Mouse (Mus musculus): ENCODE measurements at regions not wholly inside any gene's neighbourhood (a gene's known extent, or its start where the extent isn't known, plus 50 kb on each side); places are given as distances from the start of the nearest gene placed in this dataset.

DNA sequence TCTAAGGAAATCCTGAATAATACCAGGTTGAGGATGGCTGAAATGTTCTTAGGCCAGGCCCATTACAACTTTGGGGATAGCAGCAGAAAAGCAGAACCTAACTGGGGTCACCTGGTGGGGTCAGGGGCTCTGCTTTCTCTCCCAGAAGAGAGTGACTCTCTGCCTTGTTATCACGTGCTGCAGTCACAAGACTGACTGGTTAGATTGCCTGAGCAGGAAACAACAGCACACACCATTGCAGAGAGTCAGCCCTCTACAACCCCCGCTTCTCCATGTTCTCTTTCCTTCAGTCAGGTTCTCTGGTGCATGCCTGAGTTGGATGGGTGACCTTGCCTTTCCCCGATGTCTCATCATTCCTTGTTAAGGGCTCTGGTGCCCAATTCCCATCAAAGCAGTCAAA lies 91.2 kb upstream of the Hsd17b12 start:
- H3K9ac ChIP-seq: no peak overlapping the region

DNA sequence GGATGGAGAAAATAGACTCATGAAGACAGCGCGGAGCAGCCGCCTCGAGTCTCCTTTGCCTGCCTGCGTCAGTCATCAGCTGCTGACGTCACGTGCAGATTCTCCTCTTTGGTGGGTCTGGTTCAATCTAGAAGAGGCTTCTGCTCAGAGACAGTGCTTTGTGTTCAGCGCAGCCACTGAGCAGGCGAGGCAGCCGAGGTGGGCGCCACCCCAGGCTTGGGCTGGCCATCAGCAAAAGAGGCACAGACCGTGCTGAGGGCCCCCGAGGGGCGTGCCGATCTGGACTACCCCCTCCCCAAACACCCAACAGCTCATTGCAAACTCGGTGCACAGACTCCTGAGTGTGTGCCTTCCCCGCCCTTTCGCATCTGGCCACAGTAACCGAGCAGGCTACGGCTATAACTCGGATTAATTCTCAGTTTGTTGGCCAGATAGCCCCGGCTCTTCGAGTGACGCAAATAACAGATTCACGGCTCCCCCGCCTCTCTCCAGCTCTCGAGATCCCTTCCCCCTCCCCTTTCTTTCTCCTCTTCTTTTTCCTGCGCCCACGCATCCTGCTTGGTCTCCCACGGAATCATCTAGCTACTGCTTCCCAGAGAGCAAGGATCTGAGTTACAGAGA lies 89.2 kb upstream of the Hsd17b12 start:
- 0 out of 2 replicates have a peak, but pooled peaks have one; percentile 2 for TF ChIP-seq CTCF (IDR thresholded peaks at IDR 0.05; ENCODE audit: low read depth)
- no peaks in the 10 kb centered on the region for H3K9me3 ChIP-seq (ENCODE audit: low read length)
- H3K4me1 ChIP-seq (ENCODE audit: insufficient read depth): peaks cover 13% of the 10 kb centered on the region
- peak overlapping the region; percentile 59 for H3K4me3 ChIP-seq (ENCODE audit: low read depth, low read length)
- H3K27me3 ChIP-seq (ENCODE audit: insufficient read depth, low read length): peaks cover 29% of the 10 kb centered on the region
- peak; percentile 88 for ATAC-seq
- 1% methylated on average over 30 of the region's 30 CpGs for WGBS
- H3K4me2 ChIP-seq (ENCODE audit: low read depth): peak overlapping the region; percentile 84
- H3K9ac ChIP-seq: peak overlapping the region; percentile 69
- peak overlapping the region; percentile 90 for H3K27ac ChIP-seq (ENCODE audit: low read depth, low read length)
- H3K36me3 ChIP-seq (ENCODE audit: insufficient read depth): no peaks in the 10 kb centered on the region
- DNase-seq: peak; percentile 92

More for the DNA sequence above, 91.2 kb upstream of the Hsd17b12 start:
- Histone ChIP-seq H3K9me3 (ENCODE audit: low read length) (no peaks in the 10 kb centered on the region), H3K4me3 (ENCODE audit: low read depth, low read length) (no peak overlapping the region), H3K27me3 (ENCODE audit: insufficient read depth, low read length) (peaks cover 12% of the 10 kb centered on the region; the same call in 1 of the 2 replicates), H3K4me2 (ENCODE audit: low read depth) (no peak overlapping the region), H3K27ac (ENCODE audit: low read depth, low read length) (no peak overlapping the region), H3K4me1 (ENCODE audit: insufficient read depth) (peaks cover 13% of the 10 kb centered on the region), H3K36me3 (ENCODE audit: insufficient read depth) (no peaks in the 10 kb centered on the region)
- DNase-seq: no peak
- ATAC-seq: no peak
- WGBS: 78% methylated on average over 3 of the region's 3 CpGs
- no peak for TF ChIP-seq CTCF (IDR thresholded peaks at IDR 0.05; ENCODE audit: low read depth)

DNA sequence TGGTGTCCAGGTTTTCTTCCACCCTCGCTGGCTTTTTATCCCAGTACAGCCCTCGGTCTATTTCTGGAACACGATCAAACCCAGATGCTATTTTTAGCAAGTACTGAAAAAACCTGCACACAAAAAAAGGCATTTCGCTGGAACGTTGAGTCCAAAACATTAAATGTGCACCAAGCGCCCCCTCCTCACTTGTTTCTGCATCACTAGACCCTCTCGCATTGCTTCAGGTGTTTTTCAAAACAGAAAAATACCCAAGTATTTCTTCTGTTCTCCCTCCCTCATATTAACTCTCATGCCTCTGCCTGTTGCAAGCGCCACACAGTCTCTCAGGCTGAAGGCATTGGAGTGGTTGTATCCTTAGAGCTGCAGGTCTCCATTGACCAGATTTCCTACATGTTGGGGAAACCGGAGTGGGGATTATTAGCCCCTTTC lies 88.4 kb upstream of the Hsd17b12 start:
- peak overlapping the region; percentile 59 for H3K4me3 ChIP-seq (ENCODE audit: low read depth, low read length)
- peak overlapping the region; percentile 90 for H3K27ac ChIP-seq (ENCODE audit: low read depth, low read length)
- H3K9me3 ChIP-seq (ENCODE audit: low read length): no peaks in the 10 kb centered on the region
- peak overlapping the region; percentile 69 for H3K9ac ChIP-seq
- no peak for DNase-seq
- 14% methylated on average over 9 of the region's 9 CpGs for WGBS
- no peak for TF ChIP-seq CTCF (IDR thresholded peaks at IDR 0.05; ENCODE audit: low read depth)
- peaks cover 29% of the 10 kb centered on the region for H3K27me3 ChIP-seq (ENCODE audit: insufficient read depth, low read length)
- peak overlapping the region; percentile 84 for H3K4me2 ChIP-seq (ENCODE audit: low read depth)
- no peaks in the 10 kb centered on the region for H3K36me3 ChIP-seq (ENCODE audit: insufficient read depth)
- no peak for ATAC-seq
- H3K4me1 ChIP-seq (ENCODE audit: insufficient read depth): peaks cover 13% of the 10 kb centered on the region

DNA sequence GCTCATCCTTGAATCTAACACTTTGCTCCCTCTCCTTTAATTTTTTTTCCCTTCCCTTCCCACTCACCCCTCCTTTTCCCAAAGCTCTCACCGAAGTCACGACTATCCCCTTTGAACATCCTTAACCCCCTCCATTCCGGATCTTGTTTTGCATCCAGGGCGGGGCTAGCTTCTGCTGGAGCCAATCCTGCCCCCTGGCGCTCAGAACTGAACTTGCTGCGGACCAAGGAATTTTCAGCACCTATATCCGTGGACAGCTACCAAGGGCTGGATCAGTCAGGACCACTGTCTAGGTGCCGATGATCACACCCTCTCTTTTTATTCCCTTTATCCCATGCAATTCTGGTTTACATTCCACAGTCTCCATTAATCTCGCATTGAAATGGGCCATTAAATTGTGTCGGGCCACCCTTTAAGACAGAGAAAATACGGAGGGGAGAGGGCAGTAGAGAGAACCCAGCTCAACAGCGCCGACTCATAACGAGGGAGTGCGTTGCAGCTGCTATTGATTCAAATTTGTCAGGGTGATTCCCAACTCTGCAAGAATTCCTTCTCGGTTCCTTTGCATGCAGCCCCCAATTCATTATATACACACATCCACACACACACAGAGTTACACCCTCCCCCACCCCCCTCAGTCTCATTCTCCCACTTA lies 87.7 kb upstream of the Hsd17b12 start:
- Histone ChIP-seq H3K4me3 (ENCODE audit: low read depth, low read length) (peak overlapping the region; percentile 59), H3K9ac (peak overlapping the region; percentile 69), H3K36me3 (ENCODE audit: insufficient read depth) (no peaks in the 10 kb centered on the region), H3K4me1 (ENCODE audit: insufficient read depth) (peaks cover 14% of the 10 kb centered on the region), H3K27ac (ENCODE audit: low read depth, low read length) (peak overlapping the region; percentile 90), H3K27me3 (ENCODE audit: insufficient read depth, low read length) (peaks cover 31% of the 10 kb centered on the region), H3K4me2 (ENCODE audit: low read depth) (peak overlapping the region; percentile 84), H3K9me3 (ENCODE audit: low read length) (no peaks in the 10 kb centered on the region)
- WGBS: under 1% methylated on average over 16 of the region's 16 CpGs
- peak; percentile 79 for TF ChIP-seq CTCF (IDR thresholded peaks at IDR 0.05; ENCODE audit: low read depth)
- peak; percentile 33 for ATAC-seq
- DNase-seq: peak; percentile 87

DNA sequence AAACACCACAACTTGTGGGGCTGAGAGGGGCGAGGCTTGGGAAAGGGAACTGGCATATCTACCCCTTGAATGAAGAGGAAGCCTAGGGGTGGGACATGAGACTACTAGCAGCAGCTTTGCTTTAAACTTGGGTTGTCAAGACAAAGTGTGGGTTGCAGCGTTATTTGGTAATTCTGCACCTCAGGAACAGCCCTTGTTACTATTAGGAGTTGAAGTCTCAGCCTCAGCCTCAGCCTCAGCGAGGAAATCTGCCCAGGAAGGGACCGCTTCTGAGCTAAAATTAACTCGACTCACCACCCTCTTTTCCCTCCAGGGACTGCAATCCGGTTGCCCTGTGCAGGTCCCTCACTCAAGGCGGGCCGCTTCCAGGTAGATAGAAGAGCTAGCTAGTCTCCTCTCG lies 86.4 kb upstream of the Hsd17b12 start:
- TF ChIP-seq CTCF (IDR thresholded peaks at IDR 0.05; ENCODE audit: low read depth): no peak
- H3K4me2 ChIP-seq (ENCODE audit: low read depth): peak overlapping the region; percentile 84
- H3K9ac ChIP-seq: no peak overlapping the region
- H3K27me3 ChIP-seq (ENCODE audit: insufficient read depth, low read length): peaks cover 44% of the 10 kb centered on the region
- no peaks in the 10 kb centered on the region for H3K9me3 ChIP-seq (ENCODE audit: low read length)
- H3K36me3 ChIP-seq (ENCODE audit: insufficient read depth): no peaks in the 10 kb centered on the region
- H3K27ac ChIP-seq (ENCODE audit: low read depth, low read length): no peak overlapping the region
- DNase-seq (peak; percentile 9), ATAC-seq (no peak)
- peaks cover 16% of the 10 kb centered on the region for H3K4me1 ChIP-seq (ENCODE audit: insufficient read depth)
- peak overlapping the region; percentile 59 for H3K4me3 ChIP-seq (ENCODE audit: low read depth, low read length)
- WGBS: 3% methylated on average over 9 of the region's 9 CpGs

DNA sequence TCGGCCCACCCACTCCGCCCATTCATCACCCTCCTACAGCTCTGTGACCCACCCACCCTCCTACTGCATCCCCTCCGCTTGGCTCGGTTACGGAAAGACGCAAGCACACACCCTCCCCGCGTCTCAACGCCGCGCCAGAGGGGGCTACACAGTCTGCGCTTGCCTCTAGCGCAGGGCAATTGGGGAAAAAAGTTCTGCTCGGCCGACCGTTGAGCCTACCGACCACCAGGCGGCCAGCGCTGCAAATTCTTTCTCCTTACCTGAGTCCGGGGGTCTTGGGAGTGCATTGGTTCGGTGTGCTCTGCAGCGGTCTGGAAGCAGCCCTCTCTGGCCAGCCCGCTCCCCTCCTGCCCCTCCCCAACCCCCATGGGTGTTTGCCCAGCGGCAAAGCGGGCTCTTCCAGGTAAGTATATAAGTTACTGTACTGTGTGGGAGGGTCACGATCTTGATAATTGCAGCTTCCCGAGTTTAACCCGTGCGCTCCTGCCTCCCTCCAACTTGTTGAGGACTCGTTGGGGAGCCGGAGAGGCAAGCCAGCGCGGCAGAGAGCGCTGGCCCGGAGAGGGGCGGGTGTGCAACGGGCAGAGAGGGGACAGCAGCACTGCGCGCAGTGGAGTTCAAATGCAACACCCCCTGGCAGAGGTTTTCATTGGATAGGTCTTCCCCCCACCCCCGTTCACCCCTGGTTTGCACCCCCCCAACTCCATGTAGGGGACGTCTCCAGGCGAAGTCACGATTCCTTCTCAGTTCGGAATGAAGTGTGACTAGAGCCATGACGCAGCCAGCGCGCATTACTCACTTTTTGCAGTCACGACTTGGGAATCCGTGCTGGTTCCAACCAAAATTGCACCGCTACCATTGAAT lies 85.5 kb upstream of the Hsd17b12 start:
- H3K9me3 ChIP-seq (ENCODE audit: low read length): no peaks in the 10 kb centered on the region
- WGBS: 1% methylated on average over 50 of the region's 50 CpGs
- DNase-seq (peak; percentile 26), ATAC-seq (no peak)
- H3K4me2 ChIP-seq (ENCODE audit: low read depth): peak overlapping the region; percentile 84
- no peaks in the 10 kb centered on the region for H3K36me3 ChIP-seq (ENCODE audit: insufficient read depth)
- H3K27me3 ChIP-seq (ENCODE audit: insufficient read depth, low read length): peaks cover 53% of the 10 kb centered on the region
- peak overlapping the region; percentile 59 for H3K4me3 ChIP-seq (ENCODE audit: low read depth, low read length)
- no peak overlapping the region for H3K27ac ChIP-seq (ENCODE audit: low read depth, low read length)
- peak; percentile 47 for TF ChIP-seq CTCF (IDR thresholded peaks at IDR 0.05; ENCODE audit: low read depth)
- H3K4me1 ChIP-seq (ENCODE audit: insufficient read depth): peaks cover 16% of the 10 kb centered on the region
- no peak overlapping the region for H3K9ac ChIP-seq
